Mouse (Mus musculus): ENCODE measurements around the gene Vmn2r11.
"Not testable (repeated sequence)": the region's sequence is repeated elsewhere in the genome, so short reads cannot be mapped to it uniquely, and the experiment has no call there.

Gene Vmn2r11

DNA sequence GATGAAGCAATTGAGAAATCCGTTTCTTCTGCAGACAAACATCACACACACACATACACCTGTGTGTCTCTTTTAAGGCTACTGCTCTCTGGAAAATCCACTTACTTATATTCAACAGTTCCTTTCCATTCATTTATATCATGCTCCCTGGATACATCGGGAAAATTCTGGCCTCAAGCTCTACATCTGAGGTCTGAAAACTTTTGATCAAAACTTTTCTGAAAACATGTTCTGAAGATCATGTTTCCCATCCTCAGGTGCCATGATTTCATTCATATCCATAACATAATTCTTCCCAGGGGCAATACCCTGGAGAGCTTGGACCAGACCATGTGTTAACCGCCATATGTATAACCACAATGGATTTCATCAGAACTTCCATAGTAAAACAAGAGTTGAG is at the start of gene Vmn2r11:
Gene Vmn2r11, minus strand, starts transcription at position 101 of the 400 bp plus-strand sequence.
- DNase-seq = not testable (repeated sequence)

DNA sequence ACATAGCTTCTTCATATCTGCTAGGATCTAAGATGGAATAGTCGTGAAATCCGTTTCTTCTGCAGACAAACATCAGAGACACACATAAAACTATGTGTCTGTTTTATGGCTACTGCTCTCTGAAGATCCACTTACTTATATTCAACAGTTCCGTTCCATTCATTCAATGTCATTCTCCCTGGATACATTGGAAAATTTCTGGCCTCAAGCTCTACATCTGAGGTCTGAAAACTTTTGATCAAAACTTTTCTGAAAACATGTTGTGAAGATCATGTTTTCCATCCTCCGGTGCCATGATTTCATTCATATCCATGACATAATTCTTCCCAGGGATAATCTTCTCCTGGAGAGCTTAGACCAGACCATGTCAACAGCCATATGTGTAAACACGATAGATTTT is 38.5 kb upstream of the Vmn2r11 start, which contains the start of gene Vmn2r12:
Gene Vmn2r12, minus strand, starts transcription at position 101 of the 400 bp plus-strand sequence.
- DNase-seq = not testable (repeated sequence)

DNA sequence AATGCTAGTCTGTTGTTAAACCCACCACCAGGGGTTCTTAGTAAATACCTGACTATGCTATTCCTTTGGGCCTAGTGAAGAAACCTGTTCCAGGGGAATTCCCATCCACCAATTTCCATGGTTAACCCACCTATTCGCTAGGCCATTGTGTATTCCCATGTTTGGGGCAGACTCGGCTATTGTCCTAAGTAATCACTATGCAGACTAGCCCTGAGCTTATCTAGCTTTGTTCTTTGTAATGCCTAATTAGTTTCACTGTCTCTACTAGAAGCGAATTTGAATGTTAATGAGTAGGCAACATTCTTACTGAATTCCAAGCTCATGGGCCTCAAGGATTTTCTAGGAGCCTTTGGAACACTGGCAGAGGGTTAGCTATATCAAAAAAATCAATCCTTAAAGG is 37.1 kb upstream of the Vmn2r11 start:
- not testable (repeated sequence) for DNase-seq

DNA sequence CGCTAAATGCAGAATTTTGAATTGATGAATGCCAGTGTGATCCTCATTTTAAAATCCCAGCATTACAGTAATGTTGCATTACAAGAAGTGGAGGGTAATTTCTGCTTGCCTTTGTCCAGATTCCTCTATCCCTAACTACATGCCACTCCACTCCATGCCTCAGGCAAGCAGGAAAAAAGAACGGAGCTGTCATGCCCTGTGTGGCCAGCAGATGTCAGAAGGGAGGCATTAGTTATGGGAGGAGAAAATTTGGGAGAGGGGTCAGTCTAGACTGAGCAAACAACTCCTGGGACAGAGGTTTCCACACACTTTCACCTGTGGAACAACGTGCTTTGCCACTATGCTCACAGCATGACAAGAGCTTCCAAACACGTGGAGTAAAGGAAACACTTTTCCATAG is 12.6 kb upstream of the Vmn2r11 start:
- not testable (repeated sequence) for DNase-seq

DNA sequence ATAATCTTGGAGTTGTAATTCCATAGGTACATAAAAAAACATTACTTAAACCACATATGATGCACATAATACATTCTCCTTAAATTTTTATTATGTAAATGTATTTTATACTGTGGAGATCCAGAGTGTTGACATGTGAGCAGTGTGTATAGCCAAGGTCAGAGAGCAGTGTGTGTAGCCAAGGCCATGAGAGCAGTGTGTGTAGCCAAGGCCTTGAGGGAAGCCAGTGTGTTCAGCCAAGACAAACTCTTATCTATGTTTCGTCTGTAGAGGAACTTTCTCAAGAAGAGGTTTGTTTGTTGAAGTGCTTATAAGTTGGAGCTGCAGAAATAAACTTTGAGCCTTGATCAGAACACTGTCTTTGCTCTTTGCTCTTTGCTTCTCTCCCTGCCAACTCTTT is 4.1 kb downstream of the Vmn2r11 start:
- no peak for DNase-seq

DNA sequence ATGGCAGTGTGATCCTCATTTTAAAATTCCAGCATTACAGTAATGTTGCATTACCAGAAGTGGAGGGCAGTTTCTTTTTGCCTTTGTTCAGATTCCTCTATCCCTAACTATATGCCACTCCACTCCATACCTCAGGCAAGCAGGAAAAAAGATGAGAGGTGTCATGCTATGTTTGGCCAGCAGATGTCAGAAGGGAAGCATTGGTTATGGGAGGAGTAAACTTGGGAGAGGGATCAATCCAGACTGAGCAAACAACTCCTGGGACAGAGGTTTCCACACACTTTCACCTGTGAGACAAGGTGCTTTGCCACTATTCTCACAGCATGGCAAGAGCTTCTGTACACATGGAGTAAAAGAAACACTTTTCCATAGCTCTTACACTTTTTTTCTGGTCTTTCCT is 26.8 kb downstream of the Vmn2r11 start:
- no peak for DNase-seq

DNA sequence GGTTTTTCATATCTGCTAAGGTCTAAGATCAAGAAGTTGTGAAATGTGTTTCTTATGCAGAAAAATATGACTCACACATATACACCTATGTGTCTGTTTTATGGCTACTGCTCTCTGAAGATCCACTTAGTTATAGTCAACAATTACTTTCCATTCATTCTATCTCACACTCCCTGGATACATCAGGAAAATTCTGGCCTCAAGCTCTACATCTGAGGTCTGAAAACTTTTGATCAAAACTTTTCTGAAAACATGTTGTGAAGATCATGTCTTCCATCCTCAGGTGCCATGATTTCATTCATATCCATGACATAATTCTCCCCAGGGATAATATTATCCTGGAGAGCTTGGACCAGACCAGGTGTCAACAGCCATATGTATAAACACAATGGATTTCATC is 52.9 kb downstream of the Vmn2r11 start, which contains the start of gene Vmn2r10:
Gene Vmn2r10, minus strand, starts transcription at position 101 of the 400 bp plus-strand sequence.
- not testable (repeated sequence) for DNase-seq
